Comparison of ENCODE assay signal across 8 mouse cellular contexts in the genomic region with DNA sequence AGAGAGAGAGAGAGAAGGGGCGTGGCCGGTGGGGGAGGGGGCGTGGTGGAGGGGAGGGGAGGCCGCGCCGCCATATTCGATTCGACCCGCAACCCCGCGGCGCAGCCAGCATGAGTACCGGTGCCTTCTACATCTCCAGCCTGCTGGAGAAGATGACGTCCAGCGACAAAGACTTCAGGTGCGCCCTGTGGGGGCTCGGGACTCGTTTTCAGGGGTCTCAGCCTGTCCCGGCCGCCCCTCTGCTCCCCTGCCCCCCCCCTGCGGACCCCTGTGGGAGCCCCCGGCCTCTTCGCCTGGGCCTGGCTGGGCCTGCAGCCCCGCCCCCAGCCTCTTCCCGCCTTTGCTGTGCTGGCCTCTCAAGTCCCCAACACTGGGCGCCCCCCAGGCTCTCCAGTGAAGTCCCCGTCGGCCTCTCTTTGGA. TPM values are rescaled to one million over a fixed set of nuclear protein-coding genes. Genes with fewer than 3 reads are reported as not detected.
DNase-seq lines count a peak whose midpoint lies in the region; ATAC-seq and TF ChIP-seq lines count a peak whose summit lies in the region.

Gene Cand2 (plus strand): TSS at position 38 of the 421 bp plus-strand sequence.

- peak within 1 kb of the TSS; percentile 80 for H3K4me2 ChIP-seq in embryonic facial prominence, embryonic 14.5 days (ENCODE audit: low read depth, low read length)
- H3K4me2 ChIP-seq in heart, embryonic 16.5 days (ENCODE audit: low read depth, low read length): peak within 1 kb of the TSS; percentile 79
- H3K4me2 ChIP-seq in limb, embryonic 13.5 days (replicated peaks): peak within 1 kb of the TSS; percentile 98
- H3K4me2 ChIP-seq in midbrain, postnatal 0 days (ENCODE audit: low read depth, low read length, poor library complexity, severe bottlenecking): peak within 1 kb of the TSS; percentile 89

- no peaks in the 10 kb centered on the region for H3K9me3 ChIP-seq in embryonic facial prominence, embryonic 14.5 days (ENCODE audit: control insufficient read depth, low read length)
- H3K9me3 ChIP-seq in heart, embryonic 16.5 days (replicated peaks; ENCODE audit: control insufficient read depth, low read length): no peaks in the 10 kb centered on the region; the same call in 1 of the 2 replicates
- no peaks in the 10 kb centered on the region for H3K9me3 ChIP-seq in limb, embryonic 13.5 days
- no peaks in the 10 kb centered on the region for H3K9me3 ChIP-seq in midbrain, postnatal 0 days (ENCODE audit: low read length)

- H3K36me3 ChIP-seq in embryonic facial prominence, embryonic 14.5 days (ENCODE audit: control insufficient read depth, insufficient read depth, low read length): peaks cover 16% of the 10 kb centered on the region
- 0 out of 2 replicates have a peak, but pooled peaks cover 2% of the 10 kb centered on the region for H3K36me3 ChIP-seq in heart, embryonic 16.5 days (ENCODE audit: control insufficient read depth, insufficient read depth)
- peaks cover 19% of the 10 kb centered on the region for H3K36me3 ChIP-seq in limb, embryonic 13.5 days
- no peaks in the 10 kb centered on the region for H3K36me3 ChIP-seq in midbrain, postnatal 0 days (ENCODE audit: insufficient read depth, low read length)

- peak within 1 kb of the TSS; percentile 88 for H3K9ac ChIP-seq in embryonic facial prominence, embryonic 14.5 days (ENCODE audit: low read depth, low read length)
- peak within 1 kb of the TSS; percentile 94 for H3K9ac ChIP-seq in heart, embryonic 16.5 days (ENCODE audit: low read length)
- peak within 1 kb of the TSS; percentile 86 for H3K9ac ChIP-seq in limb, embryonic 13.5 days
- peak within 1 kb of the TSS; percentile 89 for H3K9ac ChIP-seq in midbrain, postnatal 0 days (replicated peaks; ENCODE audit: low read length, poor library complexity, severe bottlenecking)

- peak; percentile 84 for DNase-seq in left cerebral cortex, postnatal 4 days
- DNase-seq in left cerebral cortex, adult 8-10 months (ENCODE audit: low spot score in 2 of 2): no peak
- peak; percentile 70 for DNase-seq in adrenal gland, postnatal 25 days
- peak; percentile 85 for DNase-seq in embryonic facial prominence, embryonic 14.5 days (ENCODE audit: low spot score)
- peak; percentile 75 for DNase-seq in midbrain, postnatal 0 days (ENCODE audit: low spot score)
- peak; percentile 71 for DNase-seq in thymus, postnatal 25 days

- no peaks in the 10 kb centered on the region for H3K27me3 ChIP-seq in embryonic facial prominence, embryonic 14.5 days (replicated peaks; ENCODE audit: control insufficient read depth, insufficient read depth, low read length)
- no peaks in the 10 kb centered on the region for H3K27me3 ChIP-seq in heart, embryonic 16.5 days (ENCODE audit: control insufficient read depth, insufficient read depth, low read length)
- no peaks in the 10 kb centered on the region for H3K27me3 ChIP-seq in limb, embryonic 13.5 days
- no peaks in the 10 kb centered on the region for H3K27me3 ChIP-seq in midbrain, postnatal 0 days (ENCODE audit: insufficient read depth, low read length)

- peaks cover 17% of the 10 kb centered on the region for H3K4me1 ChIP-seq in embryonic facial prominence, embryonic 14.5 days (ENCODE audit: control insufficient read depth, insufficient read depth, low read length)
- H3K4me1 ChIP-seq in heart, embryonic 16.5 days (ENCODE audit: control insufficient read depth, insufficient read depth, low read length): peaks cover 25% of the 10 kb centered on the region
- H3K4me1 ChIP-seq in limb, embryonic 13.5 days: peaks cover 29% of the 10 kb centered on the region
- H3K4me1 ChIP-seq in midbrain, postnatal 0 days (ENCODE audit: insufficient read depth, low read length): peaks cover 12% of the 10 kb centered on the region

- peak within 1 kb of the TSS; percentile 86 for H3K27ac ChIP-seq in embryonic facial prominence, embryonic 14.5 days (replicated peaks; ENCODE audit: low read depth, low read length)
- peak within 1 kb of the TSS; percentile 99 for H3K27ac ChIP-seq in heart, embryonic 16.5 days (ENCODE audit: low read length)
- H3K27ac ChIP-seq in limb, embryonic 13.5 days: peak within 1 kb of the TSS; percentile 84
- peak within 1 kb of the TSS; percentile 47; the same call in 1 of the 2 replicates for H3K27ac ChIP-seq in midbrain, postnatal 0 days (ENCODE audit: low read depth, low read length)

- peak within 1 kb of the TSS; percentile 83 for H3K4me3 ChIP-seq in embryonic facial prominence, embryonic 14.5 days (ENCODE audit: low read depth, low read length)
- H3K4me3 ChIP-seq in heart, embryonic 16.5 days (ENCODE audit: low read length): peak within 1 kb of the TSS; percentile 89
- peak within 1 kb of the TSS; percentile 85 for H3K4me3 ChIP-seq in limb, embryonic 13.5 days
- H3K4me3 ChIP-seq in midbrain, postnatal 0 days (ENCODE audit: low read depth, low read length): peak within 1 kb of the TSS; percentile 85

- WGBS in embryonic facial prominence, embryonic 14.5 days: 3% methylated on average over 12 of the region's 28 CpGs
- 0% methylated on average over 25 of the region's 28 CpGs for WGBS in heart, embryonic 16.5 days
- WGBS in limb, embryonic 13.5 days: 0% methylated on average over 24 of the region's 28 CpGs
- WGBS in midbrain, postnatal 0 days: under 1% methylated on average over 18 of the region's 28 CpGs

- peak; percentile 85 for ATAC-seq in embryonic facial prominence, embryonic 14.5 days (ENCODE audit: low read depth)
- ATAC-seq in heart, embryonic 16.5 days (replicated peaks; ENCODE audit: extremely low read depth, insufficient read depth, low FRiP score): peak; percentile 59
- peak; percentile 88 for ATAC-seq in limb, embryonic 13.5 days (ENCODE audit: low FRiP score, low read depth)
- peak; percentile 71 for ATAC-seq in midbrain, postnatal 0 days (ENCODE audit: low FRiP score)

- intact Hi-C loops in left cerebral cortex, postnatal 4 days (cut with DNase I): no loop called here

- no peak for TF ChIP-seq CTCF in midbrain, postnatal 0 days (IDR thresholded peaks at IDR 0.05)

RNA-seq across cellular contexts. Expression of gene Cand2, which starts in this region (rescaled TPM):
- total RNA-seq in left cerebral cortex, postnatal 4 days (2021): 1 to 10 TPM; 8.3 to 8.5 TPM
- total RNA-seq in left cerebral cortex, adult 8-10 months (2022): 1 to 10 TPM; 3.2 to 3.4 (median 3.2) TPM
- 11.2 and 14.1 TPM in 2 replicates for total RNA-seq in adrenal gland, postnatal 25 days (2021)
- 36.9 and 42.6 TPM in 2 replicates for polyA plus RNA-seq in embryonic facial prominence, embryonic 14.5 days (2014; fragmentation: Nextera tagmentation; extraction: Ambion mirVana)
- polyA plus RNA-seq in heart, embryonic 16.5 days (2015; fragmentation: Nextera tagmentation; extraction: Ambion mirVana): 42.0 and 49.8 TPM in 2 replicates
- polyA plus RNA-seq in limb, embryonic 13.5 days (2015; fragmentation: Nextera tagmentation; extraction: Ambion mirVana): 48.1 and 56.8 TPM in 2 replicates
- total RNA-seq in midbrain, postnatal 0 days (2014; rRNA removed): 9.3 and 10.2 TPM in 2 replicates
- polyA plus RNA-seq in midbrain, postnatal 0 days (2015; fragmentation: Nextera tagmentation; extraction: Ambion mirVana): 4.2 and 4.3 TPM in 2 replicates

Comparison
In these comparisons a context has a peak if more than half of its experiments do, and no peak if none do; other contexts are left out.
1. DNase-seq: peak in left cerebral cortex, postnatal 4 days (single experiment), adrenal gland, postnatal 25 days (single experiment), embryonic facial prominence, embryonic 14.5 days (single experiment), midbrain, postnatal 0 days (single experiment) and thymus, postnatal 25 days (single experiment); none in left cerebral cortex, adult 8-10 months (0 of 2).
2. H3K27ac ChIP-seq: peak in every context shown above with its lines; median percentile 99 in heart, embryonic 16.5 days; 86 in embryonic facial prominence, embryonic 14.5 days; 84 in limb, embryonic 13.5 days; 47 in midbrain, postnatal 0 days.
3. Peak in every context shown above with its lines, with median percentiles within 50 percentile points of each other: ATAC-seq, H3K4me2 ChIP-seq, H3K4me3 ChIP-seq and H3K9ac ChIP-seq.